In genomic region chr5:30768082-30768481, GRCm38 (mm10) we compare ENCODE assay signal across 10 mouse cellular contexts. TPM values are rescaled to one million over a fixed set of nuclear protein-coding genes. Genes with fewer than 3 reads are reported as not detected.
A peak's percentile ranks its signal among the peaks of the same experiment; 100 is the strongest.
DNase-seq lines count a peak whose midpoint lies in the region; ATAC-seq and TF ChIP-seq lines count a peak whose summit lies in the region.
"Had no signal": no experiment of that assay in that cellular context is flagged by ENCODE, and none has a peak within 500 bp of the region (broad histone marks: within the 10 kb centered on the region; RNA-seq: fewer than 3 reads in every experiment).

No protein-coding gene starts in this region.

- peak; percentile 15 for DNase-seq in fibroblast of lung, adult 2 months (ENCODE audit: low read depth)
- no peak for DNase-seq in forebrain, postnatal 0 days
- DNase-seq in retina, postnatal 1 day = no peak
- no peak for DNase-seq in layer of hippocampus, postnatal 36 days

- peaks cover 19% of the 10 kb centered on the region for H3K4me1 ChIP-seq in intestine, embryonic 15.5 days (replicated peaks)
- H3K4me1 ChIP-seq in intestine, postnatal 0 days (replicated peaks; ENCODE audit: control insufficient read depth, insufficient read depth, low read length) = no peaks in the 10 kb centered on the region
- H3K4me1 ChIP-seq in forebrain, postnatal 0 days (ENCODE audit: insufficient read depth) = peaks cover 35% of the 10 kb centered on the region
- H3K4me1 ChIP-seq in midbrain, embryonic 16.5 days (ENCODE audit: control insufficient read depth, insufficient read depth, low read length) = peaks cover 51% of the 10 kb centered on the region

- no peak overlapping the region for H3K4me3 ChIP-seq in intestine, embryonic 15.5 days (replicated peaks)
- no peak overlapping the region for H3K4me3 ChIP-seq in intestine, postnatal 0 days (ENCODE audit: low read depth, low read length)
- no peak overlapping the region for H3K4me3 ChIP-seq in forebrain, postnatal 0 days (ENCODE audit: low read depth, low read length)
- no peak overlapping the region for H3K4me3 ChIP-seq in midbrain, embryonic 16.5 days (ENCODE audit: low read depth, low read length)

- 59% methylated on average over 4 of the region's 4 CpGs for WGBS in intestine, embryonic 15.5 days
- WGBS in intestine, postnatal 0 days = 58% methylated on average over 4 of the region's 4 CpGs
- WGBS in forebrain, postnatal 0 days = 51% methylated on average over 4 of the region's 4 CpGs
- WGBS in midbrain, embryonic 16.5 days = 49% methylated on average over 4 of the region's 4 CpGs

- 0 out of 2 replicates have a peak overlapping the region, but pooled peaks have one; percentile 2 for H3K27ac ChIP-seq in intestine, embryonic 15.5 days
- H3K27ac ChIP-seq in intestine, postnatal 0 days (ENCODE audit: low read depth, low read length) = no peak overlapping the region
- peak overlapping the region; percentile 76 for H3K27ac ChIP-seq in forebrain, postnatal 0 days (ENCODE audit: low read depth, low read length)
- H3K27ac ChIP-seq in midbrain, embryonic 16.5 days (ENCODE audit: low read length) = peak overlapping the region; percentile 26
- H3K27ac ChIP-seq: macrophage had no signal

- ATAC-seq in intestine, embryonic 15.5 days = peak; percentile 17; the same call in 1 of the 2 replicates
- no peak; the same call in 1 of the 2 replicates for ATAC-seq in intestine, postnatal 0 days
- no peak for ATAC-seq in forebrain, postnatal 0 days
- ATAC-seq in midbrain, embryonic 16.5 days = no peak
- ATAC-seq in megakaryocyte progenitor cell, adult 5-6 weeks (replicated peaks; ENCODE audit: poor library complexity) = no peak

- no peaks in the 10 kb centered on the region for H3K9me3 ChIP-seq in intestine, embryonic 15.5 days
- no peaks in the 10 kb centered on the region for H3K9me3 ChIP-seq in intestine, postnatal 0 days (ENCODE audit: control insufficient read depth)
- H3K9me3 ChIP-seq in forebrain, postnatal 0 days (ENCODE audit: low read length) = no peaks in the 10 kb centered on the region
- H3K9me3 ChIP-seq in midbrain, embryonic 16.5 days (replicated peaks; ENCODE audit: control insufficient read depth, low read length, poor library complexity, severe bottlenecking) = no peaks in the 10 kb centered on the region
- H3K9me3 ChIP-seq: G1E had no signal

- no peak for TF ChIP-seq CTCF in intestine, postnatal 0 days (IDR thresholded peaks at IDR 0.05; ENCODE audit: low read depth)
- no peak for TF ChIP-seq CTCF in forebrain, postnatal 0 days (IDR thresholded peaks at IDR 0.05; ENCODE audit: low read depth)

- no peaks in the 10 kb centered on the region for H3K36me3 ChIP-seq in intestine, embryonic 15.5 days
- no peaks in the 10 kb centered on the region for H3K36me3 ChIP-seq in intestine, postnatal 0 days (ENCODE audit: control insufficient read depth, insufficient read depth)
- H3K36me3 ChIP-seq in forebrain, postnatal 0 days (ENCODE audit: insufficient read depth) = peaks cover 13% of the 10 kb centered on the region
- H3K36me3 ChIP-seq in midbrain, embryonic 16.5 days (ENCODE audit: control insufficient read depth, insufficient read depth, low read length) = no peaks in the 10 kb centered on the region
- H3K36me3 ChIP-seq: G1E had no signal

- H3K9ac ChIP-seq in intestine, embryonic 15.5 days = no peak overlapping the region; the same call in 1 of the 2 replicates
- no peak overlapping the region for H3K9ac ChIP-seq in intestine, postnatal 0 days (ENCODE audit: low read depth, low read length)
- 0 out of 2 replicates have a peak overlapping the region, but pooled peaks have one; percentile 28 for H3K9ac ChIP-seq in forebrain, postnatal 0 days
- H3K9ac ChIP-seq in midbrain, embryonic 16.5 days (ENCODE audit: low read depth, low read length) = no peak overlapping the region; the same call in 1 of the 2 replicates

- H3K27me3 ChIP-seq in intestine, embryonic 15.5 days (replicated peaks) = no peaks in the 10 kb centered on the region
- no peaks in the 10 kb centered on the region for H3K27me3 ChIP-seq in intestine, postnatal 0 days (replicated peaks; ENCODE audit: control insufficient read depth, insufficient read depth, low read length)
- H3K27me3 ChIP-seq in forebrain, postnatal 0 days (ENCODE audit: insufficient read depth, low read length) = no peaks in the 10 kb centered on the region
- no peaks in the 10 kb centered on the region for H3K27me3 ChIP-seq in midbrain, embryonic 16.5 days (ENCODE audit: control insufficient read depth, insufficient read depth, low read depth, low read length)

- H3K4me2 ChIP-seq in intestine, embryonic 15.5 days (replicated peaks) = peak overlapping the region; percentile 19; the same call in 1 of the 2 replicates
- H3K4me2 ChIP-seq in intestine, postnatal 0 days (replicated peaks; ENCODE audit: low read depth) = no peak overlapping the region
- no peak overlapping the region for H3K4me2 ChIP-seq in forebrain, postnatal 0 days (ENCODE audit: low read depth)
- no peak overlapping the region for H3K4me2 ChIP-seq in midbrain, embryonic 16.5 days (ENCODE audit: low read length)

RNA-seq across cellular contexts. Expression of gene Mapre3, which starts 46.4 kb away (rescaled TPM):
- polyA plus RNA-seq in intestine, embryonic 15.5 days (2015; fragmentation: Nextera tagmentation; extraction: Ambion mirVana) = 17.4 and 17.5 TPM in 2 replicates
- polyA plus RNA-seq in intestine, postnatal 0 days (2015; fragmentation: Nextera tagmentation; extraction: Ambion mirVana) = 25.3 and 25.5 TPM in 2 replicates
- total RNA-seq in forebrain, postnatal 0 days (2014; rRNA removed) = 48.2 and 55.0 TPM in 2 replicates
- 113 and 141 TPM in 2 replicates for polyA plus RNA-seq in forebrain, postnatal 0 days (2015; fragmentation: Nextera tagmentation; extraction: Ambion mirVana)
- polyA plus RNA-seq in midbrain, embryonic 16.5 days (2015; fragmentation: Nextera tagmentation; extraction: Ambion mirVana) = 162 and 172 TPM in 2 replicates
- 100 to 1,000 TPM; 239 to 251 TPM for total RNA-seq in layer of hippocampus, postnatal 36 days (2021)
- 0.27 TPM in 1 of 2 replicates, not detected in the other for total RNA-seq in megakaryocyte progenitor cell, adult 5-6 weeks (2015)
- not detected in 2 replicates for total RNA-seq in megakaryocyte progenitor cell, adult 5-6 weeks (2017)
- polyA plus RNA-seq: G1E had no signal

RNA-seq across cellular contexts. Expression of gene Dpysl5, which starts 56.7 kb away (rescaled TPM):
- 6.6 and 7.1 TPM in 2 replicates for polyA plus RNA-seq in intestine, embryonic 15.5 days (2015; fragmentation: Nextera tagmentation; extraction: Ambion mirVana)
- 2.7 and 3.0 TPM in 2 replicates for polyA plus RNA-seq in intestine, postnatal 0 days (2015; fragmentation: Nextera tagmentation; extraction: Ambion mirVana)
- total RNA-seq in forebrain, postnatal 0 days (2014; rRNA removed) = 274 and 315 TPM in 2 replicates
- 272 and 290 TPM in 2 replicates for polyA plus RNA-seq in forebrain, postnatal 0 days (2015; fragmentation: Nextera tagmentation; extraction: Ambion mirVana)
- polyA plus RNA-seq in midbrain, embryonic 16.5 days (2015; fragmentation: Nextera tagmentation; extraction: Ambion mirVana) = 284 and 306 TPM in 2 replicates
- 10 to 100 TPM; 35.6 to 40.2 TPM for total RNA-seq in layer of hippocampus, postnatal 36 days (2021)
- not detected in 2 replicates for total RNA-seq in megakaryocyte progenitor cell, adult 5-6 weeks (2015)
- total RNA-seq in megakaryocyte progenitor cell, adult 5-6 weeks (2017) = not detected in 2 replicates
- polyA plus RNA-seq: G1E, macrophage had no signal

Comparison
In these comparisons a context has a peak if more than half of its experiments do, and no peak if none do; other contexts are left out.
1. RNA of gene Dpysl5, which starts 56.7 kb away (polyA plus RNA-seq): 284 to 306 TPM in midbrain, embryonic 16.5 days and 272 to 290 TPM in forebrain, postnatal 0 days; 6.6 to 7.1 TPM in intestine, embryonic 15.5 days and 2.7 to 3.0 TPM in intestine, postnatal 0 days; every median in the first group is over 10 times any median in the second.